Mouse (Mus musculus): ENCODE data around the gene Fads2.
A peak's percentile ranks its signal among the peaks of the same experiment; 100 is the strongest.

Gene Fads2

DNA sequence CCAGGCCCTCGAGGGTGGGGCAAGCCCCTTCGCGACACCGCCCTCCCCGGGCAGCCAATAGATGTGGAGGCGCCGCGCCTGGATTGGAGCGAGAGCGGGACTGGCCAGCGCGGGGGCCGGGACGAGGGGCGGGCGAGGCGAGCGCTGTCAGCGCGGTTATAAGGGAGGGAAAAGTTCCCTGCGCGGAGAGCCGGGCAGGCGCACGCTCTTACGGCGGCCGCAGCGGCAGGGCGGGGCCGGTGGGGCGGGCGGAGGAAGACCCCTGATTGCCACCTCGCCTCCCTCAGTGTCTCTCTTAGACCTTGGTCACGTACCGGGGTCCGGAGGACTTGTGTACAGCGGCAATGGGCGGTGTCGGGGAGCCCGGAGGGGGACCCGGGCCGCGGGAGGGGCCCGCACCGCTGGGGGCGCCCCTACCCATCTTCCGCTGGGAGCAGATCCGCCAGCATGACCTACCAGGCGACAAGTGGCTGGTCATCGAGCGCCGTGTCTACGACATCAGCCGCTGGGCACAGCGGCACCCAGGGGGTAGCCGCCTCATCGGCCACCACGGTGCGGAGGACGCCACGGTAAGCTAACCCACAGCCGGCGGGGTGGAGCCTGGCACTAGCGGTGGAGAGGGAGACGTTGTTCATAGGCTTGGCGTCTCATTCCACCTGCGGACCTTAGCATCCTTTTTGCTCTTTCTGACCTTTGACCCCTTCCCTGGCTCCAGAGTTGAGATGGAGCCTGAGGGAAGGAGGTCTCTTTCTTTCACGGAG lies 60.0 kb downstream of the Fads2 start, which contains the start of gene Fads3:
Gene Fads3, plus strand, starts transcription at position 182 of the 761 bp plus-strand sequence.
- DNase-seq (ENCODE audit: low read depth): peak; percentile 94

DNA sequence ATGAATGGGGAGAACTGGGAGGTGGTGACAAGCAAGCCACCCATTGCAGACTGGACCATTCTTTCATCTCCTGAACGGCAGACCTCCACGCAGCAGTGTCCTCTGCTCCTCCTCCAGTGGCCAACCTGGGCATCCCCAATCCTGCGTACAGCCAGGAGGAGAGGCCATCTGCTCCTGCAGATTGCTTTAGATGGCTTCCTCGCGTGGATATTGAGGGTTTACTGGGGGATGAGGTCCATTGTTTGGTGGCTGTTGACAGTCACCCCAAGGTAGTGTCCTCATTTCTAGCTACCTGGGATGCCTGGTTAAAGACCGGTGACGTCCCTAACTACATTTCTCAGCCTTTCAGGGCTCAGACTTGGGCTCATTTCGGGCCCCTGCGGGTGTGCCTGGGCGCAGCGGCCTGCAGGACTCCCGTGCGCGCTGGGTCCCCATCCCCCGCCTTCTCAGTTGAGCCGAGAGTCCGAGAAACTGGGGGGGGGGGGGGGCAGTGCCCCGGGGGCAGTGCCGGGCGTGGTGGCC lies 60.6 kb downstream of the Fads2 start:
- DNase-seq (ENCODE audit: low read depth): no peak

DNA sequence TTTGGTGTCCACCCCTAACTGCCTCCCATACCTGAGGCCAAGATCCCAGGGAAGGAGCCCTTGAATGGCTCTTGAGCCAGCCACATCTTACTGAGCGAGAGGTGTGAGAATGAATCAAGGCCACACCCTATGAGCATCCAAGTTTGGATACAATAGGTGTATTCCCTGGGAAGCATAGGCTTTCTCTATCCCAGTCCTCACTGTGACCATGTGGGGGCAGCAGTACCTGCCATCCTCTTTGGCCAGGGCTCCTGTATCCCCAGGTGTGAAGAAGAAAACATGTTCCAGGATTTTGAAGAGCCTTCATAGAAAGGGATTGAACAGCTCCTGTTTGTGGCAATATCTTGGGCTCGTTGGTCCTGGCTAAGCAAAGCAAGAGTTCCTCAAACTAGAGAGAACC lies 61.9 kb downstream of the Fads2 start:
- DNase-seq (ENCODE audit: low read depth): no peak

DNA sequence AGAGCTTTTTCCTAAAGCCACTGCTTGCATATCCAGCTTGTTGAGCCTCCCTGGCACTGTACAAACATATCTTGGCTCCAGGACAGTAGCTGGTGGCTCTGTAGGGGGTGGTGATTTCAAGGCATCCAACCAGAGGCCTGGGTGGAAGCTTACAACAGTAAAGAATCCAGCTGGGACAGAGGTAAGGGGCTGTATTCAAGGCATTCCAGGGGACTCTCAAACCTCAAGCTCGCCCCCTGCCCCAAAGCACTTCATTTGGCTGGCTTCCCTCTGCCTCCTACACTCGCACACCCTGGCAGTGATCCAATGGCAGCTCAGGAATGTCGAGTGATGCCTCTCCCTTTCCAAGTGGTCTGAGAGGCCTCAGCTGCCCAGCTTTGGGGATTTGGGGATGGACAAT lies 62.6 kb downstream of the Fads2 start:
- peak; percentile 79 for DNase-seq (ENCODE audit: low read depth)

DNA sequence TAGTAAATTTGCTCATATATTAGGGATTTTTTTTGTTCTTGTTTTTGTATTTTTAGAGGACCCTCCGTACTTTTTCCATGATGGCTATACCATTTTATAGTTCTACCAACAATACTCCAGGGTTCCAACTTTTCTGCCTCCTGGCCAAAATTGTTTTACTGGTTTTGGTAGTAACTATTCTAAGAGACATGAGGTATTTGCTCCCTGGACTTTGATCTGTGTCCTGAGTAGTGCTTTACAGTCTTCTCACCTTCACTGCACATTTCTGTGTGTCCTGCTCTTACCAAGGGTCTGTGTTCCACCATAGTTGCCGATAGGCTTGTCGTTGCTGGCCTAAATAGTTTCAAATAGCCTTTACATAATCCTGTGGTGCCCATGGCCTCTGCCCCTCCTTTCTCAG lies 63.2 kb downstream of the Fads2 start:
- DNase-seq (ENCODE audit: low read depth): no peak

DNA sequence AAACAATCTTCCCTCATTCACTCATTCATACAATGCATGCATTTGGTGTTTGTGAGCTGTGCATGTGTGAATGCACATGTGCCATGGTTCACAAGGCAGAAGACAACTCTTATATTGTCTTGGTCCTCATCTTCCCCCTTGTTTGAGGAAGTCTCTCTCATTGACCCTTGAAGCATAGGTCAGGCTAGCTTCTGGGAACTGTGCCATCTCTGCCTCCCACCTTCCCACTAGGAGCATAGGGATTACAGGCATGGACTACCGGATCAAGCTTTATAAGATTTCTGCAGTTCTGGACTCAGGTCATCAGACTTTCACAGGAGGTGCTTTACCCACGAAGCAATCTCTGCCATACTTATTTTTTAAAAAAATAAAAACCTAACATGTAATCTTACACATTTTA lies 64.0 kb downstream of the Fads2 start:
- no peak for DNase-seq (ENCODE audit: low read depth)

DNA sequence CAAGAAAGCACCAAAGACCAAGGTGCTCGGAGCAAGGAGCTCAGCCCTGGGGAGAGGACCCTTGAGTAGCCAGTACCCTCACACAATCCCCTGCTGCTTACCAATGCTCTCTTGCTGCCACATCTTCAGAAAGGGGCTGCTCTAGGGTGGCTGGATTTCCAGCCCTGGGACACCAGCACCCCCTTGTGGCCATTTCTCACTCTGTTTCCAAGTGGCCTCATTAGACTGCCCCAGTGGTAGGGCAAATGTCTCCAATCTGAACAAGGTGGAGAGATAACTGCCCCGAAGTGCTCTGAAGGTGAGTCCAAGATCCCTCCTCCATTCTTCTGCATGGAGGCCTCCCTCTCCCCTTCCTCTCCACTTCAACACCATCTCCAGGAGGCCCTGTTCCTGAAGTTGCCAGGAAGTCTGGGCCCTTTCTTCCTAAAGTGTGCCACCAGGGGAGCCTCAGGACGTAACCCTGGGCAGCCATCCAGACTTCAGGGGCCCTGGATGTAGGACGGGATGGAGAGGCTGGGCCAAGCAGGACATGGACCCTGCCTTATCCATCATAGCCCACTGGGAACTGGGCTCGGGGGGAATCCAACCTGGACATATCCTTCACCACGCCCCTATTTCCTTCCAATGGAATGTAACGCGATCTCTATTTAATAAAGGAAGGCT lies 66.6 kb downstream of the Fads2 start:
- DNase-seq (ENCODE audit: low read depth): peak; percentile 94

DNA sequence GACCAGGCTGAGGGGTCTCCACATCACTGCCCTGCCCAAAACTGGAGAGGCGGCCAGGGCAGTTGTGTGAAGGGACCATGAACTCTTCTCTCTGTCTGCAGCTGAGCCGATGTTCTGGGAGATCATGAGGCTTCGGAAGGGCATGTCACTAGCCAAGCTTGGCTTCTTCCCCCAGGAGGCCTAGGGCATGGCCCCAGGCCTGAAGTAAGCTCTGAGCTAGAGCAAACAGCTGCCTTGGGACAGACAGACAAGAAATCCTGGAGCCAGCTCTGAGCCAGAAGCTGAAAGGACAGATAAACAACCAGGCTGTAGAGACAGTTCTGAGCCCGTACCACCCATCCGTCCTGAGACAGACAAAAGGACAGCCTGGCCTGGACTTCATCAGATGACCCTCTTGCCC lies 67.2 kb downstream of the Fads2 start:
- no peak for DNase-seq (ENCODE audit: low read depth)

DNA sequence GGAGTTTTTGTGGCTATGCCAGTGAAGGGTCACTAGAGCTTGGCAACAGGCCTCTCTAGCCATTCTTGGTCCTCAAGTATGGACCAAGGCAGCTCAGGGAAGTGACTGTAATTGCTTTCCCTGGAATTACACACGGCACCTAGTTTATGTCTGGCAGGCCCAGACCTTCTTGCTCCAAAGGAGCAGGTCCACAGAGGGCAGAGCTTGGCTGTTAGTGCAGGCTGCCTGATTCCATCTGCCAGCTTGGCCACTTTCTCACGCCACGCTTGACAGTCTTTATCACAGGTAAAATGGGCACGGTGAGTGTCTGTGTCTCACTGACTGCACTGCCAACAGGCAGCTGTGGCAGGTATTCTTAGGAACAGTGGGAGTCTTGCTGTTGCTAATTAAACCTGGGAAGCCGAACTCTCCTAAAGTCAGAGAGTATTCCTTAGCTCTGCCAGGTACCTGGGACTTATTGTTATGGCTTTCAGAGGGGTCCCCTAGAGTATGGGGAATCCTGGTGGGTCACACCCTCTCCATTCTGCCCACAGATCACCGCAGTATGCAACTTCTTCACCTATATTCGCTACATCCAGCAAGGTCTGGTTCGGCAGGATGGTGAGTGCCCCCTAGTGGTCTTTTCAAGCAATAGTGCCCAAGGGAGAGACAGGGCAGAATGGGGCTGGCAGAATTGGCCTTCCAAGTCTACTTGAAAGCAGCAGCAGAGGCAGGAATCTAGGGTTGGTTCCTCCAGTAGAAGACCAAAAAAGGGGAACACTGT lies 68.2 kb downstream of the Fads2 start:
- peak; percentile 87 for DNase-seq (ENCODE audit: low read depth)

DNA sequence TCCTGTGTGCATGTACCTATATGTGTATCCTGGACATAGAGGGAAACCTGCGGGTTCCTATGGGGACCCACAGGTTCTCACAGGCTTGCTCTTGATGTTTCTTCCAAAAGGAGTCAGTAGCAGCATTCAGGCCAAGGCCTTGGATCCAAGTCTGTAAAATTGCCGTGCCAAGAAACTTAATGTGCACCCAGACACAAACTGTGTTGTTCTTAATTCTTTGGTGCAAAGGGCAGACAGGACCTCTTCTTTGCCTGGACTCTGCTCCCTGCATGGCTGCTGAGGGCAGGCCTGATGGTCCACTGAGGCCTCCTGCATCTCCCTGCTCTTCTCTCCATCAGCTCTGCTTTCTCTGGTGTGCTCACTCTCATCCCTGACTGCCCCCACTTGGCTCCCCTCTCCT lies 71.8 kb downstream of the Fads2 start:
- no peak for DNase-seq (ENCODE audit: low read depth)

DNA sequence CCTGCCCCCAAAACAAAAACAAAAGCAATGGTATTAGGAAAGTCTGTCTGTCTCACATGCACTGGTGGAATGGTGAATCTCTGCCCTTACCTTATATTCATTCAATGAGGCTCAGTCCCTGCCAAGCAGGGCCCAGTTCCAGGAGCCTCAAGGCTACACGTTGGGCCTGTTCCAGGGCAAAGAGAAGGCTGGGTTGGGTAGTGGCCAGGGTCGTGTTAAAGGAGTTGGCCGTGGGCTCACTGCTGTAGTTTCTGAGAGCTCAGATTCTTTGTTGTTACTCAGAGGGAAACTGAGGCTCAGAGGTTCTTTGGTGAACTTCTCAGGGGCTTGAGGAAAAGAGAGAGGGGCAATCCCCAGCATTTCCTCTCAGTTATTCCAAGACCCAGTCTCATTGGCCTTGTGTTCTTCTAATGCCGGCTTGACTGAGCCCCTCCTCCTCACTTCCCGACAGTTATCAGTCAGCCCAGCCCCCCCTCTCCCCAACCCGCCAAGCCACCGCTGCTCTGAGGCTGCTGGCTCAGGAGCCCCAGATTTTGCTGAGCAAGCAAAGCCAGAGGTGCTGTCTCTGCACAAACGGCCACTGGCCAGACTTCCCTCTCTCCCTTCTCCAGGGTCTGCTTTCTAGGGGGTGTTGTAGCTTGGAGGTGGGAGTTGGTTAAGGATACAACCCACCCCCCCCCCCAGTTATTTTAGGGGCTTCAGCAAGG lies 76.2 kb downstream of the Fads2 start:
- DNase-seq (ENCODE audit: low read depth): peak; percentile 88

DNA sequence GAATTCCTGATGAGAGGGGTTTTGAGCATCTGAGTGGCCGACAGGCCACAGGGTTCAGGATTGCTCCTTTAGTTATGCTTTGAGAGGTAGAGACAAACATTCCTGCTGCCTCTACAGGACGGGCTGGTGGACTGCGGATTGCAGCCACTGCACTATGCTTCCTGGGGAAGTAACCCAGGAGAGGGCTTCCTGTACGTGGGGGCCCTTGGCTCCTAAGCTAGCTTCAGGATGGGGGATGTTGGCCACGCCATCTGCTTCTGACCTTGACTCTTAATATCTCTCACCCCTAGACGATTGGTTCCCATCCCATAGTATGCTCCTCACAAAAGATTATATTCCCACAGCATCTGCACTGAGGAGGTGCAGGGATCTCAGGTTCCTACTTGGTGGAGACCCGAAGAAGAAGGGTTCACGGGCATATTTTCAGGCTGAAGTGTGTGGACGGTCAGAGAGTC lies 78.2 kb downstream of the Fads2 start:
- no peak for DNase-seq (ENCODE audit: low read depth)

DNA sequence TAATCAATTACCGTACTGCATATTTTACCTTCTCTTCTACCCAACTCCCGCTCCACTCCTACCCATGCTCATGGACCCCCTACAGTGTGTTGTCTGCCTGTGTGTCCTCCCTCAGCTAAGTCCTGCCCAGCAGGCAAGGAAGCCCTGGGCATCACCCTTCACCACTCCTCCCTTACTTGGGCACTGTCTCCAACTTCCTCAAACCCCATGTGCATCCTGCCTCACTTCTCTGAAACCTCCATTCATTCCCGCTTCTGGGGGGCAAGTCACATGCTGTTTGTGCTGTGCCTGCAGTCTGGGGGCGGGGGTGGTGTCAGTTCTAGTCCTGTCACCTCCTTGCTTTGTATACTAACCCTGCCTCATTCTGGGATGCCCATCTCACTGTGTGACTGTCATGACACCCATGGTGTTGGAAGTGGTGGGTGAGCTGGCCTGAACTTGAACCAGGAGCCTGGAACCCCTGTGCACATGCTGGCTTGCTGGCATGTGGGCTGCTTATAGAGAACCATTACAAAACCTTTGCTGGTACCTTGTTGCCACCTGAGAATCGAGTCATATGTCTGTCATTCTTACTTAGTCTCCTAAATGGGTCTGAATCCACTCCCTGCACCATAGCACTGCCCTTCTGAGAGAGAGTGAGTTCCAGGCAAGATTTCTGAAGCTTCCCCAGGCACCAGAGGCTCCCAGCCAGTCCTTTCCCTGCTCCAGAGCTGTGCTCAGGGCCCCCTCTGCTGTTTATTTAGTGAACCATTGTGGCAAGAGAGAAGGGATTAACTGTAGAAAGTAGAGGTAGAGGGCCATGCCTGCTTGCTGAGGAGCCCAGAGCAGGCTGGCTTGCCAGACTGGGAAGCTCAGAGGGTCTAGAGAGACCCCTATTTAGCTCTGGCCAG lies 78.9 kb downstream of the Fads2 start:
- peak; percentile 91 for DNase-seq (ENCODE audit: low read depth)

DNA sequence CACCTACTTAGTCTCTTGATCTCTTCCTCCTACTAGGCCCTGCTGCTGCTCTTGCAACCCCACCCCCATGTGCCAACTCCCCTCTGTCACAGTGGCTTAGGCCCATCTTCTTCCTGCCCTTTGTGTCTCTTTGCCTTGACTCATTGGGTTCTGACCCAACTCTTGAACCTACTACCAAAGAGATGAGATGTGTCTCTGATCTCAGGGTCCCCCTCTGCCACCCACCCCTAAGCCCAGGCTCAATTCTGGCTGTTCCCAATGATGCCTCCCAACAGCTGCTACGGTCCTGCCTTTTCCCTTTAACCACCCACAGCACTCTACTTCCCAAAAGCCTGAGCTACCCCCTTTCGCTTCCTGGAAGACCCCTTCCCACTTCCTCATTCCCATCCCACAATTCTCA lies 79.6 kb downstream of the Fads2 start:
- DNase-seq (ENCODE audit: low read depth): no peak

DNA sequence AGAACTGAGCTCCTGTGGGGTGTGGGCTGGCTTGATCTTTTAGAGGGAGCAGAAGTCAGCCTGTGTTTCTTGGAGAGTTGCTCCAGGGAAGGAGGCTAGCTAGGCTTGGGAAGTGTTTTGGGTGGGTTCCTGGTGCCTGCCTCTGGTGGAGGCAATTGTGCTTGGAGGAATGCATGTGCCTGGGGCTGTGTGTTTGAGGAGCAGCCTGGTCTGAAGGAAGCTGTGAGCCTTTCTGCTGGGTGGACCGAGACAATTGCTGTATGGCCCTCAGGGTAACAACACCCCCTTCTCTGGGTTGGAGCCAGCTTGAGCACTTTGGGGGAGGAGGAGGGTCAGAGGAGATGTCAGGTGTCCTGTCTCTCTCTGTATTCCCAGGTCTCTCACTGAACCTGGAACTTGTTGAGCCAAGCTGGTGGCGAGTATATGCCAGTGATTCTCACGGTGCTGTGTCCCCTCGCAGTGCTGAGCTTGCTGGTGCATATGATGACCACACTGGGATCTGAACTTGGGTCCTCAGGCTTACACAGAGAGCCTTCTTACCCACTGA lies 82.3 kb downstream of the Fads2 start:
- DNase-seq (ENCODE audit: low read depth): no peak

DNA sequence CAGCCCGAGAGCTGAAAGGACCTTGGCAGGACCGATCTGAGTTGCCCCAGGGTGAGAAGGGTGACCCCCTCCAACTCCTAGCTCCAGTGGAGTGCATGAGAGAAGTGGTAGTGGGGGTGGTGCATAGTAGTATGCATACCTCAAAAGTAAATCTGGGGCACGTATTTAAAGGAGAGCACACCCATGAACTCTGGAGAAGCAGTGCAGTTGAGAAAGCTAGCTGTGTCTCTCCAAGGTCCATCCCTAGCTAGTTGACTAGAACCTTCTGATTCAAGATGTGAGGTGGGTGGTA lies 83.1 kb downstream of the Fads2 start:
- DNase-seq (ENCODE audit: low read depth): no peak

DNA sequence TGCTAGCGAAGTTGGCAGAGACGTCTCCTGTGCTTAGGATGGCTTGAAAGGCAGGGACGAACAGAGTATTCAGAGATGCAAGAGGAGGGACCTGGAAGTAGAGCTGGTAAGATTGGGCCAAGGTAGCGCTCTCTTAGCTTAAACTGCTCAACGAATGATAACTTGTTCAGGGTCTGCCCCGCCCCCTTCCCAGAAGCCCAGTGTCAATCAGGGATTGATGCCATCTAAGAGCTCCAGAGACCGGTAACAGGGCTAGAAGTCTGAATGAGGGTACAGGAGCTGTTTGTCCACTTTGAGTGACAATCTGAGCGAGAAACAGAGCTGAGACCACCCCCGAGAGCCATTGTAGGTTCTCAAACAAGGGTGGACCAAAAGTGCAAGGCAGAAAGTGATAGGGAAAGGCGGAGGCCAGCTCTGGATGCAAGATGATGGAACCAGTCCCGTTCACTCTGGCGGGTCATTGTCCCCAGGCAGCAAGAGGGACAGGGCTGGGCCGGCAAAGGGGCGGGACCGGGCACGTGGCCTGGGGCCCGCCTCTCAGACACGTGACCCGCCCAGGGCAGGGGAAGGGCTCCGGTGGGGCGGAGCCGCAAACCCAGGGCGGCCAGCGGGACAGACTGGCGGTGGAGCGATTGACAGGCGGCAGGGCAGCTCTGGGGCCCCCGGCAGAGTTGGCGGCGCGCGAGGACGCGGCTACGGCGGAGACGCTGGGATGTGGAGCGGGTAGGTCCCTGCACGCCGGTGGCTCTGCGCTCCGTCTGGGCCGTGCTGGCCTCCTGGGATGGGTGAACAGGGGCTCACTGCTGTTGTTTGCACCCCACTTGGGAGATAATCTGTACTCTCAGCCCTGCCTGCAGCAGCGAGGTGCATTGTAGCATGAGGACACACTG lies 83.7 kb downstream of the Fads2 start:
- no peak for DNase-seq (ENCODE audit: low read depth)

DNA sequence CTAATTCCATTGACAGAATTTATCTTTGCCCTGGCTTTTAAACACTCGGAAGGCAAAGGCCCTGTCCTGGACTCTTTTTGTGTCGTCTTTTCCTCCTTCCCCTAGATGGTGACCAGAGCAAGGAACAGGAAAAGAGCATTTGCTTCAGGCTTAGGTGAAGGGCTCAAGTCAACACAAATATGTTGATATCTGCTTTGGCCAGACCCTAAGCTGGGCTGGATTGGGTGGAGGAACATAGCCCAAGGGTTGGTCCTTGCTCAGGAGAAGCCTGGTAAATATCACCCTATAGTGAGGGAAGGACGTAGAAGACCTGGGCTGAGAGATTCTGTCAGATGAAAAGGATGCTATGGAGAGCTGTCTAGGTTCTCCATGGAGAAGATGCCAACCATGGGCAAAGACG lies 85.4 kb downstream of the Fads2 start:
- no peak for DNase-seq (ENCODE audit: low read depth)

DNA sequence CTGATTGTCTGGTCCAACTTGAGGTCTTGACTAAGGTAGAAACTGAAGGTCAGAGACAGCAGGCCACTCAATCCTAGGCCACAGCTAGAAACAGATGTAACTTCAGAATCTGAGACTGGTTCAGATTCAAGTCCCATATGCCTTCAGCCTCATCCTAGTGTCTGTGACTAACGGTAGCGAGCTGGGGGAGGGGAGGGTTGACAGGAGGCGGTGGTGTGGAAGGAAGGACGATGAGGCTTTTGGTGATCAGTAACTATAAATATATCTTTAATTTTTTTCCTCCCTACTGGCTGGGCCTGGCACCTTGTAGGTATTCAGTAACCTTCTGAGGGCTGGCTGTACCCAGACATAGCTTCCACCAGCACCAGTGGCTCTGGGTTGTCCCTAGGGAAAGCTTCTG lies 86.1 kb downstream of the Fads2 start:
- DNase-seq (ENCODE audit: low read depth): no peak

DNA sequence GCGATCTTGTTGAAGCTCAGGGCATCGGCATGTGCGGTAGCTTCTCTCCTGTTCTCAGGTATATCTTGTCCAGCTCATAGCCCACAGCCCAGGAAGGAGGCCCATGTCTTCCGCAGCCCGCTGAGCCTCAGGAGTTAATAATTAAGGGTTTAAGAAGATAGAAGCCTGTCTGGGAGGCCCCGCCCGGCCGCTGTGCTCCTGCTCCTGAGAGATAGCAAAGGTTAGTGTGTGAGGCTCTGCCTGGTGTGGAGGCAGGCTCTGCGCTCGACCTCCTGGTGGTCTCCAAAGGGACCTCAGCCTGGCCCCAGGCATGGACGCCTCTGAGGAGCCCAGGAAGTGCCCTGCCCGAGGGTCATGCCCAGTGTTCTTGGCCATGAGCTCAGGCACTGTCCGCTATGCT lies 86.7 kb downstream of the Fads2 start:
- no peak for DNase-seq (ENCODE audit: low read depth)
